Mouse (Mus musculus): ENCODE measurements around the gene Uap1. TPM values are rescaled to one million over a fixed set of nuclear protein-coding genes. Genes with fewer than 3 reads are reported as not detected.
"Not testable (repeated sequence)": the region's sequence is repeated elsewhere in the genome, so short reads cannot be mapped to it uniquely, and the experiment has no call there.

Gene Uap1
- polyA plus RNA-seq, 1 experiment from 2014 or later, result 50.6 TPM

GRCm38 (mm10) chr1:170112261-170112660 lies 62.5 kb downstream of the Uap1 start:
- Histone ChIP-seq H3K4me2 (replicated peaks; ENCODE audit: low read depth, low read length) (no peak overlapping the region), H3K27ac (ENCODE audit: low read length) (no peak overlapping the region), H3K27me3 (replicated peaks; ENCODE audit: insufficient read depth, low read length) (no peaks in the 10 kb centered on the region), H3K4me3 (ENCODE audit: low read depth, low read length) (no peak overlapping the region), H3K36me3 (ENCODE audit: insufficient read depth, low read length) (no peaks in the 10 kb centered on the region), H3K9me3 (ENCODE audit: low read length) (no peaks in the 10 kb centered on the region), H3K9ac (replicated peaks; ENCODE audit: low read depth) (no peak overlapping the region), H3K4me1 (ENCODE audit: insufficient read depth, low read depth, low read length) (no peaks in the 10 kb centered on the region)
- DNase-seq (ENCODE audit: low spot score), result no peak
- TF ChIP-seq CTCF (IDR thresholded peaks at IDR 0.05) (no peak), EP300 (IDR thresholded peaks at IDR 0.05) (no peak)
- WGBS, result 84% methylated on average over 10 of the region's 10 CpGs
- ATAC-seq, result no peak

- no peak for ATAC-seq
- no peak for TF ChIP-seq EP300 (IDR thresholded peaks at IDR 0.05)
- no peak for TF ChIP-seq CTCF (IDR thresholded peaks at IDR 0.05)
- Histone ChIP-seq H3K27me3 (replicated peaks; ENCODE audit: insufficient read depth, low read length) (no peaks in the 10 kb centered on the region), H3K4me3 (ENCODE audit: low read depth, low read length) (no peak overlapping the region), H3K4me1 (ENCODE audit: insufficient read depth, low read depth, low read length) (no peaks in the 10 kb centered on the region), H3K27ac (ENCODE audit: low read length) (no peak overlapping the region), H3K4me2 (replicated peaks; ENCODE audit: low read depth, low read length) (no peak overlapping the region), H3K9ac (replicated peaks; ENCODE audit: low read depth) (no peak overlapping the region), H3K36me3 (ENCODE audit: insufficient read depth, low read length) (no peaks in the 10 kb centered on the region), H3K9me3 (ENCODE audit: low read length) (no peaks in the 10 kb centered on the region)
- DNase-seq (ENCODE audit: low spot score), result no peak
- 76% methylated on average over 16 of the region's 16 CpGs for WGBS
These were observed 63.0 kb downstream of the Uap1 start for GRCm38 (mm10) chr1:170111651-170112226.

DNA sequence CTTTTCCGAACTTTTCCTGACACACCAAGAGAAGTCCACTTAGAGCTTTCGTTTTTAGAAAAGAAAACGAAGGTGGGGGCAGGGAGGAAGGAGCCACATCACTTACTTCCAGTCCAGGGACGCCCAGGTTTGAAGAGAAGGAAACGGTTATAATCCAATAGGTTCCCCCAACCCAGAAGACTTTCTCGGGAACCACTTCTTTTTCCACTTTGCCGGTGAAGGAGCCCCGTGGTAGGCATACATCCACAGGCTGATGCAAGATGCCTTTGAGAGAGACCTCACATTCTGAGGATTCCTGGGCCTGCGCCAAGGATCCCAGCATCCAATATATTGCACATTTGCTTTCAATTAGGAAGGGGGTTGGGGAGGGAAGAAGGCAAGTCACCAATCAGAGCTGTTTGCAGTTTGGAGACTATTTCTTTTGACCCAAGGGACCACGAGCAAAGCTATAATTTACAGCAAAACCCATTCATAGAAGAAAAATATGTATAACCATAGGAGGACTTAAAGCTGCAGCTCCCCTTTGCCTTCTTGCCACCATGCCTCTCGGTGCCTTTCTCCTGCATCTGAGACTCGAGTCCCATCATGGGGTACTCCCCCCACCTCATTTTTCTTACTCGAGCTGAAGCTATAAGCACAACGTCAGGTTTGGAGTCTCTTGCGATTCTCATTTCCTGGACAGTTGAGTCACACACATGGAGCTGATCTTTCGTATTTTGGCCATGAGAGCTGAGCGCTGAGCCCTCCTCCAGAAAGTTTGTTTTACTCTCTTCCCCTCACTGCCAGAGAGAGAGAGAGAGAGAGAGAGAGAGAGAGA lies 64.0 kb downstream of the Uap1 start, which contains the start of gene Ddr2:
Gene Ddr2 (minus strand): TSS at position 247 of the 817 bp plus-strand sequence.
- H3K36me3 ChIP-seq (ENCODE audit: insufficient read depth, low read length), result no peaks in the 10 kb centered on the region
- H3K9ac ChIP-seq (replicated peaks; ENCODE audit: low read depth), result peak within 1 kb of the TSS; percentile 26; the same call in 1 of the 2 replicates
- peak within 1 kb of the TSS; percentile 78 for H3K27ac ChIP-seq (ENCODE audit: low read length)
- H3K27me3 ChIP-seq (replicated peaks; ENCODE audit: insufficient read depth, low read length), result no peaks in the 10 kb centered on the region
- DNase-seq (ENCODE audit: low spot score) (peak; percentile 58), ATAC-seq (peak; percentile 70)
- TF ChIP-seq EP300 (IDR thresholded peaks at IDR 0.05) (no peak), CTCF (IDR thresholded peaks at IDR 0.05) (no peak)
- peak within 1 kb of the TSS; percentile 37 for H3K4me3 ChIP-seq (ENCODE audit: low read depth, low read length)
- no peaks in the 10 kb centered on the region for H3K9me3 ChIP-seq (ENCODE audit: low read length)
- no peaks in the 10 kb centered on the region for H3K4me1 ChIP-seq (ENCODE audit: insufficient read depth, low read depth, low read length)
- H3K4me2 ChIP-seq (replicated peaks; ENCODE audit: low read depth, low read length), result peak within 1 kb of the TSS; percentile 48
- 41% methylated on average over 17 of the region's 17 CpGs for WGBS

DNA sequence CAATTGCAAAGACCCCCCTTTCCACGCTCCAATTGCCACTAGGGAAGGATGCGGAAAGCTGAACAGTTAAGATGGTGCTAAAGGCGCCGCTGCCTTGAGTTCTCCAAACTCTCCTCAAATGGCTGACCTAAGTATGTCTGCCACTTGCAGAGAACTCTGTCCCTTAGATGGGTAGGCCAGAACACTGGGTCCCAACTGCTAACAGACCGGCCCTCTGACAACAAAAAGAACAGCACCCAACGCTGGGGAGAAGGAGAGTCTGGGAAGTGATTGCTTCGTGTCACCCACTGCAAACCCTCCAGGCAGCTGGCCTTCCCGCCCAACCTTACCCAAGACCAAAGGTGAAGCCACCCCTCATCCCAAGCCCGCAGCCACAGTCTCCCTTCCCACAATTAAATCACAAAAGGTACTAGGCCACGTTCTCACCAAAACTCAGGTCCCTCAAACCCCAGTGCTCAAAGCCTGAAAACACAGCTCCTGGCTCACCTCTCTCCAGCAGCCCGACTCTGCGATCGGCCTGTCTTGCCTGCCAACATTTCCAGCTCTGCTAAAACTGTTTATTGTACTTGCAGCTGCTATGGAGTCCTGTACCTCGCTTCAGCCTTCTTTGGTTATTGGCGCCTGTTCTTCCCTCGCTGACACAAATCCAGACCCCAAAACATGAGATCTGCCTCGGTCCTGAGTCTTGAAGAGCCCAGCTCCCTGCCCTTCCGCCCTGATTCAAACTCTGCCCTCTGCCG lies 64.8 kb downstream of the Uap1 start:
- no peaks in the 10 kb centered on the region for H3K4me1 ChIP-seq (ENCODE audit: insufficient read depth, low read depth, low read length)
- H3K9me3 ChIP-seq (ENCODE audit: low read length), result no peaks in the 10 kb centered on the region
- DNase-seq (ENCODE audit: low spot score), result peak; percentile 49
- ATAC-seq, result peak; percentile 56
- H3K36me3 ChIP-seq (ENCODE audit: insufficient read depth, low read length), result no peaks in the 10 kb centered on the region
- H3K9ac ChIP-seq (replicated peaks; ENCODE audit: low read depth), result peak overlapping the region; percentile 26; the same call in 1 of the 2 replicates
- H3K27me3 ChIP-seq (replicated peaks; ENCODE audit: insufficient read depth, low read length), result no peaks in the 10 kb centered on the region
- peak overlapping the region; percentile 48 for H3K4me2 ChIP-seq (replicated peaks; ENCODE audit: low read depth, low read length)
- no peak for TF ChIP-seq CTCF (IDR thresholded peaks at IDR 0.05)
- no peak for TF ChIP-seq EP300 (IDR thresholded peaks at IDR 0.05)
- peak overlapping the region; percentile 37 for H3K4me3 ChIP-seq (ENCODE audit: low read depth, low read length)
- 52% methylated on average over 19 of the region's 19 CpGs for WGBS
- peak overlapping the region; percentile 78 for H3K27ac ChIP-seq (ENCODE audit: low read length)

DNA sequence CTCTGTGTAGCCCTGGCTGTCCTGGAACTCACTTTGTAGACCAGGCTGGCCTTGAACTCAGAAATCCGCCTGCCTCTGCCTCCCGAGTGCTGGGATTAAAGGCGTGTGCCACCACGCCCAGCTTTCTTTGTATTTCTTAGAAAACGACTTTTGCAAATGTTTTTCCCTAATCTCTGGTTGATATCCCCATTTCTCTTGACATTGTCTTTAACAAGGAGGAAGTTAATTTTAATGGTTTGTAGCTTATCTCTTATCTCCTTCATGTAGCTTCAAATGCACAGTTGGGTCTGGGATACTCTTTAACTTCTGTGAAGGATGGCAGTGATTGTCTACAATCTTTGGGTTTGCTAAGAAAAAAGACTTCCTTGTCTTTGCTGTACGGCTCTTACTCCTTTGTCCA lies 71.9 kb downstream of the Uap1 start:
- not testable (repeated sequence) for ATAC-seq; H3K4me1 ChIP-seq (ENCODE audit: insufficient read depth, low read depth, low read length); H3K36me3 ChIP-seq (ENCODE audit: insufficient read depth, low read length); H3K27ac ChIP-seq (ENCODE audit: low read length); H3K9me3 ChIP-seq (ENCODE audit: low read length); H3K27me3 ChIP-seq (replicated peaks; ENCODE audit: insufficient read depth, low read length); DNase-seq (ENCODE audit: low spot score); H3K9ac ChIP-seq (replicated peaks; ENCODE audit: low read depth); H3K4me2 ChIP-seq (replicated peaks; ENCODE audit: low read depth, low read length); H3K4me3 ChIP-seq (ENCODE audit: low read depth, low read length)
- 83% methylated on average over 6 of the region's 6 CpGs for WGBS

Other genes starting within 250 kb of the Uap1 start
- 0.25 TPM in 1 of 2 replicates, not detected in the other for gene Ccdc190, start 246.3 kb downstream of the Uap1 start, polyA plus RNA-seq (2015; fragmentation: Nextera tagmentation; extraction: Ambion mirVana)
- gene Hsd17b7, start 205.7 kb downstream of the Uap1 start, polyA plus RNA-seq (2015; fragmentation: Nextera tagmentation; extraction: Ambion mirVana), result 11.8 and 14.5 TPM in 2 replicates
- 20.6 and 23.7 TPM in 2 replicates for gene Ddr2, start 64.2 kb downstream of the Uap1 start, polyA plus RNA-seq (2015; fragmentation: Nextera tagmentation; extraction: Ambion mirVana)
- 4.8 and 5.2 TPM in 2 replicates for gene Uhmk1, start 40.4 kb upstream of the Uap1 start, polyA plus RNA-seq (2015; fragmentation: Nextera tagmentation; extraction: Ambion mirVana)
- gene Sh2d1b2, start 57.8 kb upstream of the Uap1 start, polyA plus RNA-seq (2015; fragmentation: Nextera tagmentation; extraction: Ambion mirVana), result 0.58 and 0.64 TPM in 2 replicates
- gene Sh2d1b1, start 102.4 kb upstream of the Uap1 start, polyA plus RNA-seq (2015; fragmentation: Nextera tagmentation; extraction: Ambion mirVana), result 3.9 and 5.3 TPM in 2 replicates
- gene Gm7694, start 131.4 kb upstream of the Uap1 start, polyA plus RNA-seq (2015; fragmentation: Nextera tagmentation; extraction: Ambion mirVana), result 2.6 and 2.9 TPM in 2 replicates
- 0.53 and 0.68 TPM in 2 replicates for gene Spata46, start 133.8 kb upstream of the Uap1 start, polyA plus RNA-seq (2015; fragmentation: Nextera tagmentation; extraction: Ambion mirVana)

All from lung, postnatal 0 days (tissue).